Mouse (Mus musculus) kidney, postnatal 25 days (tissue): ENCODE measurements at regions not wholly inside any gene's neighbourhood (a gene's known extent, or its start where the extent isn't known, plus 50 kb on each side); places are given as distances from the start of the nearest gene placed in this dataset.

Source experiments
- DNase-seq, 2 experiments: peaks; one replicate each; pipeline ENCODE4 v3.0.0; 2021; ENCODE audit warnings: mixed read lengths in 2 of 2

DNA sequence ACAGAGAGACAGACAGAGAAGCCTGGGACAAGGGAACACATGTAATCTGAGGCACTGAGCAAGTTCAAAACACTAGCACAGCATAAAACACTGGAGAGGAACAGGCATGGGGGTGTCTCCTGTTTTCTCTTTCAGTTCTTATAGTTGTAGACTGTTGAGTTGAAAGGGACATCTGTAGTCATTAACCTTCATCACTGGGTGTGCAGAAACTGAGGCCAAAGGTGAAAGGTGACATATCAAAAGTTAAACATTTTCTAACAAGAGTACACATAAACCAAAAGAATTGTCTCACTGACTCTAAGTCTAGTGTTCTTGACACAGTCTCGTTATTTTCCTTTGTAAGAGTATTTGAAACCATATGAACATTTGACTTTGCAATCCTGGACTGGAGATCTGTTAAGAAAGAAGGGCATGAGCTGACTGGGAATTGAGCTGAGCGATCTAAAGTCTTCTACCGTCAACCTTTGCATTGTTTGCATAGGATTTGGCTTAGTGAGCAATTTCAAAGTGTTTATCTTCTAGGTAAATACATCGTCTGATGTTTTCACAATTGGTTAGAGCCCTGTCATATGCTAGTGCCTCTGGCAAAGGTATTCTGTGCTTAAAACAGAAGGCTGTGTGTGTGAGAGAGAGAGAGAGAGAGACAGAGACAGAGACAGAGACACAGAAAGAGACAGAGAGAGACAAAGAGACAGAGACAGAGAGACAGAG is 284.4 kb upstream of the Tnp1 start:
- no peak for DNase-seq

DNA sequence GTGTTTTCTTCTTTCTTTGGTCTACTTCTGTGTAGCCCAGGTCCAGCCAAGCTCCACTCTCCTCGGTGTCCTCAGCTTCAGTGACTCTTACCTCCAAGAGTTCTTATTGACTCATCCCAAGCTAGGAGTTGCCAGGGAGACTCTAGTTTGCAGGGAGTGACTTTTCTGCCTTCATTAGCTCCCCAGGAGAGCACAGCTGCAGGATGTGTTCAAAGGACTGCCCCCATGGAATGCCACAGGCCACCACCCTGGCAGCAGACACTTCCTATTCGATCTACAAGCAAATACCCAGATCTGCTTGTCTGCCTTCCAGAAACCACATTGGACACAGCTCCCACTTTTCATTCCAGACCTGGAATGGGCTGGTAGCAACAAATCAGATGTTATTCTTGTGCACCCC is 269.6 kb upstream of the Tnp1 start:
- no peak for DNase-seq

DNA sequence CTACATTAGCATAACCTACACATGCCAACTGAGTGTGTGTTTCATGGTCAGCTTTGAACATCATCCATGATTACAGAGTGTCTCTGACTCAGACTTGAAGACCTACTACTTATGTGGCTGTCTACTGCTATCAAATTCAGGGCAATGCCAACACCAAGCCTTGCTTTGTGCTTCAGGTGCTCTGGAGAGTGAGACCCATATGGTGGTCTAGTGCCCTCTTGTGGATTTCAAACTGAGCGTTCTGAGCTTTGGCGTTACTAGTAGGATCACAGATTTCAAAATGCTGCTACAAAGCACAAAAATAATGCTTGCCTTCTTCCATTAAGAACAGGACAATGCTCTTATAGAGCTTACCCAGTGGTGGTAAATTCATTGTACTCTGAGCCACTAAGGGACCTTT is 258.8 kb upstream of the Tnp1 start:
- peak in 1 of 2 experiments; percentile 53 for DNase-seq

DNA sequence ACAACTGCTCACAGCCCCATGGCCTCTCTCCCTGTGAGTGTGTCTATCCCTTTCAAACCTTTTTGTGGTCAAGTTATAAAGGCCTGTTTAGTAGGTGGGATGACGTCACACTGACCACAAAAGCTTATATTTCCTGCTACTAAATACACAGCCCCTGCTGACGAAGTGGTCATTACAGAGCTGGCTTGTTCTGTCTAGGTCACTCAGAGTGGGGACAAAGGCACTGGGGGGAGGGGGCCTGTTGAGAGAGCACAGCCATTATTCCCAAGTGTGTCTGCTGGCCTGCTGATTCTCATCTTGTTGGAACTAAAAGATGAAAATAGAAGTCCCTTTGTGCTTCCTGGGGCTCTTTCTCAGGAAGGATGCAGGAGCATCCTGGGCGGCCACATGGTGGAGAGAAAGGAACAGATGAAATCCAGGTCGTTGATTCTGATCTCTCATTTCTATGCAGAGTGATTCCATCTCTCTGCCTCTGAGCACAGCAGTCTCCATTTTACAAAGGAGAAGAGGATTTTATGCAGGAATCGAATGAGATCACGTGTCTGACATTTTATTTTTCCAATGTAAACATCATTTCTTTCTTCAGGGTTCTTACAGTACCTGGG is 255.2 kb upstream of the Tnp1 start:
- no peak for DNase-seq

GRCm38 (mm10) chr1:73269051-73269755 is 253.5 kb upstream of the Tnp1 start:
- no peak for DNase-seq

DNA sequence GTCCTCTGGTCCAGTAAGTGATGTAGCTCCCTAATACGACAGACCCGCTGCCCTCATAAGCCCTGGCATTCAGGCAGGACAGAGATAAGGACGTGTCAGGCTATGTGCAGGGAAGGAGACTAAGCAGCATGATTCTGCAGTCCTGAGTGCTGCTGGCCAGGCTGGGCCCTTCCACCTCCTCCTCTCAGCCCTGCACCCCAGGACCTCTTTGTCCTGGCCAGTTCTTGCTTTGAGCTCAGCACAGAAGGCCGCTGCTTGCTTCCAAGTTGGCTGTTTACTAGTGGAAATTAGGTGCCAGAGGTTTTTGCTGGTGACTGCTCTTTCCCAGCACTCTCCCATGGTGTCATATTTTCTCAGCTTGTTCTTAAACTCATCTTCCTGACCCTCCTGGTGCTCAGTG is 249.3 kb upstream of the Tnp1 start:
- no peak for DNase-seq

DNA sequence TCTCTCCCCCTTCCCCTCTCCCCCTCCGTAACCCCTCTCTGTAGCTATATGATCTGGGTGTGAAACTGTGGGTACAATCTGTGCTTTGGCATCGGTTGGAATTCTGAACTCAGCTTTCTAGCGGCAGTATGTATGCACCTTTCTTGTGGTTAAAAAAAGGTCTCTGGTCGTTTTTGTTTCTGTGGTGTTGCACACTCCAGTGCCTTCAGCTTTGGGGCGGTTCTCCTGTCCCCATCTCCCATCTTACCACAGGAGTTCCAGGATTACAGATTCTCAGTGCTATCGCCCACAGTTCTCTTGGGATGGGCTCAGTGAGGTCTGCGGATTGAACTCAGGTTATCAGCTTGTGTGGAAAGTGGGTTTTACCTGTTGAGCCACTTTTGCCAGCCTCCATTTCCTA is 248.5 kb upstream of the Tnp1 start:
- no peak for DNase-seq

- no peak for DNase-seq
Measured at GRCm38 (mm10) chr1:73259525-73260098, 243.9 kb upstream of the Tnp1 start.

DNA sequence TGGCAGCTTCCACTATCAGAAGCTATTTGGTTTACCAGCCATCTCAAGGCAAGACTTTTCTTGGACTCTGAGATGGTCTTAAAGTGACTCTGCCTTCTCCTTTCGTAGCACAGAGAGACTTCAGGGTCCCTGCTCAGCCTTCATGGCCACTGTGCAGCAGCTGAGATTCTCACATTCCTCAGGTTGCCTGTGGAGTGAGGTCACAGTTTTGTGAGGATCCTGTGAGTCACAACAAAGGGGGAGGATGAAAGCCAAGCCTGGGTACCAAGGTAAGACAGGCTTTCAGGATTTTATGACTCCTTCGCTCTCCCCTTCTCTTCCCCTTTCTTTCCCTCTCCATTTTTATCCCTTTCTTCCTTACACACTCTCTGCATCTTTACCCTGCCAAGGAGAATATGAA is 241.6 kb upstream of the Tnp1 start:
- no peak for DNase-seq

DNA sequence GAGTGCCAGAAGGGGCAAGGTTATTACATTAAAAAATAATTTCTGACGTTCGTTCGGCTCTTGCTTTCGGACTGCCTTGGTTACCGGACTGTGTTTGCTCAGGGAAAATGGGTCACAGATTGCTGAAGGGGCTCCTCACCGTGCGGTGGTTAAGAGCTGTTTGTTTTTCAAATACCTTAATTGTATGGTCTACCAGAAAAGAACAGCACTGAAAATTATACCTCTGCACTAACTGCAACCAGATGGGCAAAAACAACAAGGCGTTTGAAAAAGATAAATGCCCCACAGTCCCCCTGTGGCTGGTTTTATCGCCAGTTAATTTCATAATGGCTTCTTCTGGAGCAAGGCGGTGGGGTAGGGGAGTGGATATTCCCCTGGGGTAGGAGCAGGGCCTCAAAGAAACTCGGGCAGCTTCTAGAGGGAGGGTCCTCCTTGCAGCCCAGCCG is 236.2 kb upstream of the Tnp1 start:
- DNase-seq = no peak

DNA sequence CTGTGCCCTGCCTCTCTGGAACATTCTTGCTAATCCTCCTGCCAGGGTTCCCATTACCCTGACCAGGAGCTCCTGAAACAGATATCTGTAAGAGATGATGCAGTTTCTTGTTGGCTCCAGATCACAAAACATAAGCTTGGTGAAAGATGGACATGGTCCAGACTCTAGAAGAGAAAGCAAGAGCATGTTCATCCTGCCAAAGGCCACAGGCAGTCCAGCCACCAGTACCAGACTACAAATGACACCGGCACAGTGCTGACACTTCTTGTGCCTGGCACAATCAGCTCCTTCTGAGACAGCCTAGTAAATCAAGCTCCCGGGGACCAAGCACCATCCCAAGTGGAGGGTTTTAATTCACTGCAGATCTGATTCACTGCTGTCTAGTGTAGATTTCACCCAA is 228.3 kb upstream of the Tnp1 start:
- no peak for DNase-seq

GRCm38 (mm10) chr1:73242290-73242689 is 226.6 kb upstream of the Tnp1 start:
- no peak for DNase-seq

DNA sequence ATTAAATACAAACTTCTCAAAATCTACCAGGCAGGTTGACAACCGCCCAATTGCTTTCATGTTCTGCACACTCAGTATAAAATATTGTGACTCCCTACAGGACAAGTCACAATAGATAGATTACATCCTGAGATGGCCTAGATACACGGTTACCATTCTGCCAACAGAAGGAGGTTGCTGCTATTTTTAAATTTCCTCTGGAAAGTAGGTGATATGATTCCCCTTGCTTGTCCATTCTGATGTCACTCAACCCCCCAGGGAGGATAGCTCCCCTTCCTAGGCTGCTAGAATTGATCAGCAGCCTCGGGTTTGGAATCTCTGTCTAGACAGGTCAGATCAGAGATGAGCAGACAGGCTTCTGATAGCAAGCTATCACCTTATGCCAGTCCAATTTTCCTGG is 221.2 kb upstream of the Tnp1 start:
- DNase-seq = no peak

- no peak for DNase-seq
Measured at GRCm38 (mm10) chr1:73233636-73234035, 217.9 kb upstream of the Tnp1 start.

DNA sequence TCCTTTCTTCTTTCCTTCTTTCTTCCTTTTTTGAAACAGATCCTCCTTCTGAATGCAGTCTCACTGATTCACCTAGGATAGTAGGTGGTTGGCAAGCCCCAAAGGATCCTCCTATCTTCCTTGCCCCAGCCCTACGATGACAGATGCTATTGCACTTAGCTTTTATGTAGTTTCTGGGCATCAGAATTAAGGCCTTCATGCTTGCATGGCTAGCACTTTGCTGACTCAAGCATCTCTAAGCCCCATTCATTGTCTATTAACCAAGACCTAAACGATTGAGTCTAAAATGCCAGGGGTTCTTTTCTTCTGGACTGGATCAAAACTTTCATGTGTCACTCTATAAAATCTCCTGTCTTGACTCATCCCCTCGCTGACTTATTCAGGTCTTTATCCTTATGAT is 217.3 kb upstream of the Tnp1 start:
- DNase-seq = peak; percentile 34 to 68

GRCm38 (mm10) chr1:73230611-73231010 is 214.9 kb upstream of the Tnp1 start:
- no peak for DNase-seq

GRCm38 (mm10) chr1:73227246-73227645 is 211.5 kb upstream of the Tnp1 start:
- no peak for DNase-seq

- peak; percentile 73 to 81 for DNase-seq
Measured at GRCm38 (mm10) chr1:73221863-73222262, 206.2 kb upstream of the Tnp1 start.

GRCm38 (mm10) chr1:73214305-73214946 is 198.7 kb upstream of the Tnp1 start:
- DNase-seq = peak in 1 of 2 experiments; percentile 42

DNA sequence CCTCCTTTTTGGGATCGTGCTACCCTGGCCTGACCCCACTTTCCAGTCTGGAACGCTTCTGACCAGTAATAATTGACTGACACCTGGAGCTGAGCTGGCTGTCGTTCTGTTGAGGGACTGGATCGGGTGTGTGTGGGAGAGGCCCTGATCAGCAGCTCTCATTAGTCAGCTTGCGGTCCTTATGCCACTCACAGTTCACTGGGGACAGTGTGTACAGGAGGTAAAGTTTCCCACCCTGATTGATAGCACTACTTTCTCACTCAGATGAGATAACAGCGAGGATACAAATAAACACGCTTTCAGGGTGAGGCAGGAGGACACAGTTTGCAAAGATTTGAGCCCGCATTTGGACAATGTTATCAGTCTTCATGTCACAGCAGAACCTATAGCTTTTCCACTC is 191.7 kb upstream of the Tnp1 start:
- no peak for DNase-seq

DNA sequence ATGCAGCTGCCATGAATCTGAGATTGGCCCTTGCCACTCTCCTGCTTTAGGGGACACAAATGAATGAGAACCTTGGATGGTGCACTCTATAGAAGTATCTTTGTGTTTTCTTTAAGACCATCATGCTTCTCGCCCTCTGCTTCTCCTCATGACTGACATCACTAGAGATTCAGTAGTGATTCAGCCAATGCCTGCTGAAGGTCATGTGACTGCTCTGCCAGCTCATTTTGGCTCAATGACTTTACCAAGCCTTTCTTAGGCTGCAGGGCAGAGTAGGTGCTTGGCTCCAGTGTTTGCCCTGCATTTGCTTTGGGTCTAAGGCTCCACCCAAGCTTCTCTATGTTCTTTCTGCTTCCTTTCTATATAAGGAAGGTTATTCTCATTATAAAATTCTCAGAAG is 190.1 kb upstream of the Tnp1 start:
- no peak for DNase-seq

DNA sequence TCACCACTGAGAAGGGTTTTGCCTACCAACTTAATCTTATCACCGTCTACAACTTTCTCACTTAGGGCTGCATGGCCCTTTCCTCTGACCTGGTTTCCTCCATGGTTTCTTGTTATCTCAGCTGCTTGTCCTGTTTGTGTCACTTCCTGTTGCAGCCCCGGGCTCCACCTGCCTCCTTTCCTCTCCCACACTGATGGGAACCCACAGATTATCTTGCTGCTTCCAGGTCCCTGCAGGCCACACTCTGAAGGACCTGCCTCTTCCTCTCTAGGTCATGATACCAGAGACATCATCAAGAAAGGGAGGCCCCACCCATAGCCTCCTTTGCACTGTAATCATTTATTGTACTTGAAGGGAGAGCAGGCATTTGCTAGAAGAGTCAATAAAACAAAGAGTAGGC is 184.4 kb upstream of the Tnp1 start:
- DNase-seq = peak; percentile 18 to 65

DNA sequence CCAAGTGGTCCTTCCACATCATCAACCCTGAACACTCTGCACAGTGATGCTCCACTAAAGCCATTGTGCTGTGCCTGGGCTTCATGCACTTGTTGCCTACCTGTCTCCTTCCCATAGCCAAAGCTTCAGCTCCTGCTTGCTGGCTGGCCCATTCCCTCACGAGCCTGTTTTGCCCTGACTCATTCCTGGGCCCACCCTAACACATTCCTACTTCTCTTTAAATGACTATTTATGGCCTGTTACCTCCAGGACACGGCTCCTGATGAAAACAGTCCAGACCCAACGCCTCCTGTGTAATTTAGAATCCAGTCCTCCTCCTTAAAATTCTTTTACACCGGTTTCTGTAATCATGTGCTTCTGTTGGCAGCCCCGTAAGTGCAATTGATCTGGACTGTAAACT is 175.1 kb upstream of the Tnp1 start:
- DNase-seq = no peak
